Mouse (Mus musculus) left cerebral cortex, adult 2 months (tissue): ENCODE results near the gene Adtrp. TPM values are rescaled to one million over a fixed set of nuclear protein-coding genes. Genes with fewer than 3 reads are reported as not detected.

Experiments used
- DNase-seq, 2 experiments: peaks; one replicate each; pipeline ENCODE4 v3.0.0; 2021 to 2022; ENCODE audit warnings: low spot score in 2 of 2, mixed read lengths in 1 of 2; ENCODE audit errors: extremely low spot score in 1 of 2
- H3K27ac ChIP-seq: fragments of 200-600 bp; 2 replicates; pipeline ENCODE4 v1.8.1; 2022
- H3K4me3 ChIP-seq: fragments of 200-600 bp; 2 replicates; pipeline ENCODE4 v1.8.1; 2022
- CTCF ChIP-seq: fragments of 200-600 bp; IDR thresholded peaks from 2 replicates; pipeline ENCODE4 v1.8.1; 2022; ENCODE audit warnings: antibody characterized with exemption, mild to moderate bottlenecking, moderate library complexity
- intact Hi-C: fragments of 180-260 bp; cut with DNase I; formaldehyde crosslinking; loops from one replicate; pipeline ENCODE4 v1.15.1; 2025
- long read RNA-seq, 2 experiments: library from polyadenylated mRNA; stranded (forward); transcript quantifications; one replicate each; pipeline ENCODE4 v2.0.0; 2021; ENCODE audit warnings: borderline mapping rate in 2 of 2
- total RNA-seq, 2 experiments: library from RNA; stranded (reverse); gene quantifications; 2 replicates each; pipeline ENCODE4 v1.2.3; 2021

Adtrp gene
- not detected for total RNA-seq
- long read RNA-seq, experiment 1, result 0 reads
- long read RNA-seq, experiment 2, result 0 reads

DNA sequence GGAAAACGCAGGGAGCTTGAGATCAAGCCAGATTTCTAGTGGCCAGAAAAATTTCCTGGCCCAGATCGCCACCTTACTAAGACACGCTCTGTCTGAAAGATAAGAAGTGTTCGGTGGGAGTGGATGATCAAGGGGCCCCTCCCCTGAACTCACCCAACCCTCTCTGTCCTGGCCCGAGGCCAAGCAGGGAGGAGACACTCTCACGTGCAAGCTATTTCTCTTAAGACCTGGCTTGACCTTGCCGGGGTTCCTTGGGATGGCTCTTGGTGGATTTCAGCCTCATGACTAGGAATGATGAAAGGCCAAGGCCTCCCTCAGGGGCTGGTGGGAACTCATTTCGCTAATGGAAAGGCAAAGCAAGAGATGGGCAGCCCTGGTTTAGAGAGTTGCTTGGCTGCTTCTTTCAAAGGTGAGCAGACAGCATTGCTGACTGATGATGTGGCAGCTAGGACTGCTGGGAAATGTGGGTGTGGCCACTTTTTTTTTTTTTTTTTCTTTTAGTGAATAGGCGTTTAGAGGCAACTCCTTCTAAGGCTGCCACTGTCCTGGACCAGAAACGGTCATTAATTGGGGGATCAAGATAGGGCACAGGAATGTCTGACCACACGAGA is at the start of gene Adtrp:
Gene Adtrp, minus strand, starts transcription at position 169 of the 611 bp plus-strand sequence.
- no peak for TF ChIP-seq CTCF
- Histone ChIP-seq H3K4me3 (no peak within 1 kb of the TSS), H3K27ac (no peak within 1 kb of the TSS)
- DNase-seq, result no peak
- intact Hi-C loops, result no loop called here

DNA sequence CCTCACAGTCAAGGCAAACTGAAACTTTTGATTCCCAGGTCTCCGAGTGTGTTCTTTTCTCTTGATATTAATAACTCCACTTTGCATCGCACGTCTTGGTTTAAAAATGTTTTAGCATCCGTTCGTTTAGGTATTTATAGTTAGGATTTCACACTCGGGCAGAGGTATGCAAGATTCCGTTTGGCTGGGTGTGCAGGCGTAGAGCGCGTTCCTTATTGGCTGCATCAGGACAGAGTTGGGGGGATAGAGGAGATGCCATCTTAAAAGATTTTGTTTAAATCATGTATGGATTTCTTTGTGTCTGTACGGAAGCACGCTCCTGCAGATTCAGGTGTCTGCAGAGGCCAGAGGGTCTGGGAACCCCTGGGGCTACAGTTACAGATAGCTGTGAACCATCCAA is 44.5 kb upstream of the Adtrp start:
- intact Hi-C loops, result no loop called here
- H3K4me3 ChIP-seq, result no peak overlapping the region
- no peak for DNase-seq
- H3K27ac ChIP-seq, result no peak overlapping the region
- TF ChIP-seq CTCF, result no peak

GRCm38 (mm10) chr13:41890618-41891017 is 43.1 kb upstream of the Adtrp start:
- Histone ChIP-seq H3K27ac (no peak overlapping the region), H3K4me3 (no peak overlapping the region)
- intact Hi-C loops, result no loop called here
- no peak for TF ChIP-seq CTCF
- DNase-seq, result no peak

DNA sequence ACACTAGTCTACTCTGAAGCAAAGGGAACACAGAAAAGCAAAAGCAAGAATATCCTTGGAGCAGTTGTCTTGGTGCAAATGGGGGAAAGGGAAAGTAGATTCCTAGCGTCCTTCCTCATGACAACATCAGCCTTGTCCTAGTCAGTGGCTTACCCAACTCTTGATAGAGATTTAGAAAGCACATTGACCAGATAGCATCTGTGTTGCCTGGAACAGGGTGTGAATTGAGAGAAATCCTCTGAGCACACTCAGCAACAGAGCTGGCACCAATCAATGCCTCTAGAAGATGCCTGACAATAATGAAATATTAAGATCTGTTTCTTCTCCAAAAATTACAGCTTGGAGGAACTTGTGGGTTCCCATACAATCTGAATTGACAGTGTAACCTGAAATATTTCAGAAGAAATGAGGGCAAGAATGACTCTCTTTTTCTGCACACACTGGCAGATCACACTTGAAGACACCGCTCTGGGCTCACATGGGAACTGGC is 42.7 kb upstream of the Adtrp start:
- TF ChIP-seq CTCF, result no peak
- H3K4me3 ChIP-seq, result no peak overlapping the region
- no peak for DNase-seq
- H3K27ac ChIP-seq, result no peak overlapping the region
- intact Hi-C loops, result no loop called here

DNA sequence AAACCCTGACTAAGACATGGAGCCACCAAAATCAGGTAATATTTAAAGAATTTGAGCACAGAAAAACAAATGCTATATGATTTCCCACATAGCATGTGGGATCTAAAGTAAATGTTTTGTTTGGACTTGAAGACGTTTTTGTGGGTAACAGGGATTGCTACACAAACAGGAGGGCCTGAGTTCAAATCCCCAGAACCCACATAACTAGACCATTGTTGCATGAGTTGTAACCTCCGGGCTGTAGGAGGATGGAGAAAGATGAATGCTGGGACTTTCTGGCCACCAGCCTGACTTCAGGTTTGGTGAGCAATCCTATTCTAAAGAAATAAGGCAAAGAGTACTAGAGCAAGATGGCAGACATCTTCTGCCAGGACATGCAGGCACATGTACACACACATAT is 41.2 kb upstream of the Adtrp start:
- no peak for DNase-seq
- no peak for TF ChIP-seq CTCF
- no peak overlapping the region for H3K4me3 ChIP-seq
- H3K27ac ChIP-seq, result no peak overlapping the region
- intact Hi-C loops, result no loop called here

- Histone ChIP-seq H3K4me3 (no peak overlapping the region), H3K27ac (no peak overlapping the region)
- DNase-seq, result no peak
- TF ChIP-seq CTCF, result no peak
- intact Hi-C loops, result no loop called here
Measured at GRCm38 (mm10) chr13:41886120-41886519, 38.6 kb upstream of the Adtrp start.

GRCm38 (mm10) chr13:41883665-41884291 is 36.3 kb upstream of the Adtrp start:
- intact Hi-C loops, result no loop called here
- no peak for DNase-seq
- H3K4me3 ChIP-seq, result no peak overlapping the region
- H3K27ac ChIP-seq, result 0 out of 2 replicates have a peak overlapping the region, but pooled peaks have one; percentile 19
- TF ChIP-seq CTCF, result no peak

GRCm38 (mm10) chr13:41881201-41881600 is 33.7 kb upstream of the Adtrp start:
- Histone ChIP-seq H3K4me3 (no peak overlapping the region), H3K27ac (no peak overlapping the region)
- intact Hi-C loops, result no loop called here
- no peak for TF ChIP-seq CTCF
- DNase-seq, result no peak

DNA sequence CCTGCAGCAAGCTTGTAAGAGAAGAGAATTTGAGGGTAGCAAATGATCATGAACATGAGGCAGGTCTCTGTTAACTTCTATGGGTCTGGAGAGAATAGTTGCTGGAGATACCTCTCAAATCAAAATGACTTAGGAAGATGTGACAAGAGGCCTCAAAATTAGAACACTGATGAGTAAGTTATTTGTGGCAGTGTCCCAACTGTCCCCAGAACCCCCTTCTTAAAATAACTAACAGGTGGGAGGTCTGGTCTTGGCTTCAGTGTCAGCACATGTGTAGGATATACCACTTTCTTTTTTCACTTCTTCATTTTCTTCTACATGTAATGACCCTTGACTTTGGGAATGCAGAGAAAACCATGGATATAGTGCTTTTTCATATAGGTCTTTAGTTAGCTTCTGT is 33.0 kb upstream of the Adtrp start:
- TF ChIP-seq CTCF, result no peak
- Histone ChIP-seq H3K4me3 (no peak overlapping the region), H3K27ac (no peak overlapping the region)
- intact Hi-C loops, result no loop called here
- DNase-seq, result no peak

- TF ChIP-seq CTCF, result no peak
- Histone ChIP-seq H3K27ac (no peak overlapping the region), H3K4me3 (no peak overlapping the region)
- intact Hi-C loops, result no loop called here
- DNase-seq, result no peak
Measured at GRCm38 (mm10) chr13:41872686-41873085, 25.2 kb upstream of the Adtrp start.

- no peak for TF ChIP-seq CTCF
- Histone ChIP-seq H3K27ac (no peak overlapping the region), H3K4me3 (0 out of 2 replicates have a peak overlapping the region, but pooled peaks have one; percentile 6)
- intact Hi-C loops, result no loop called here
- DNase-seq, result no peak
Measured at GRCm38 (mm10) chr13:41872161-41872562, 24.7 kb upstream of the Adtrp start.

DNA sequence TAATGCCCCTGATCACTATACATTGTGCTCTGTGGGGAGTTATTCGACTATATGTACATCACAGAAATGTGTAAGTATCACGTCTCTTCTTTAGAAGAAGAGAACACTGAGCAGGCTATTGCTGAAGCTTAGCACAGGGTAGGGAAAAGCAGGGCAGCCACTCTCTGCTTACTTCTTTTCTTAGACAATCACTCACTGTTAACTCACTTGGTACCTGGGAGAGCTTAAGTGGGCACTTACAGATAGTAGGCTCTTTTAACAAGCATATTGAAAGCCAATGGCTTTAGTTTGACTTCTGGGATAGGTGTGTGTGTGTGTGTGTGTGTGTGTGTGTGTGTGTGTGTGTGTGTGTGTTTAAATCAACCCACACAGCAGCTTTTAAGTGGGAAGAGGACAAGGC is 20.0 kb upstream of the Adtrp start:
- no peak for TF ChIP-seq CTCF
- intact Hi-C loops, result no loop called here

DNA sequence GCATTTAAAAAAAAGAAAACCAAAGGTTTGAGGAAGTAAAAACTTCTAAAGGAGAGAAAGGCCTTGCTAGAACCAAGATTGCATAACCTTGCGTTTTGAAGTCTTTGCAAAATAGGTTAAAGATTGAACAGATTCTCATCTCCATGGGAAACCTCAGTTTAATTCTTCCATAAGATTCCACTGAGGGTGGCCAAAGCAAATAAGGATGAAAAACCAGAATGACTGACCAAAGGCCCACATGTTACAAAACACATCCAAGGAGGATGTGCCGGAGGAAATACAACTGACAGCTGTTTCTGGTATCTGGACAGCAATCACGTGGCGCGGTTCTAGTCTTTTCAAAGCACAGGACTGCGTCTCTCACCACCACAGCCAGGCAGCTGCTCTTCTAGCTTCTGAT is 18.1 kb upstream of the Adtrp start:
- Histone ChIP-seq H3K27ac (peak overlapping the region; percentile 38; the same call in 1 of the 2 replicates), H3K4me3 (no peak overlapping the region)
- no peak for DNase-seq
- intact Hi-C loops, result no loop called here
- TF ChIP-seq CTCF, result no peak

More for the DNA sequence above, 20.0 kb upstream of the Adtrp start:
- H3K4me3 ChIP-seq, result no peak overlapping the region
- no peak for DNase-seq
- no peak overlapping the region for H3K27ac ChIP-seq
